Mouse (Mus musculus): ENCODE data around the gene Fscn2. TPM values are rescaled to one million over a fixed set of nuclear protein-coding genes. Genes with fewer than 3 reads are reported as not detected.

The Fscn2 gene
- under 1 TPM in 1 of 2 experiments, not detected in 1; 0.33 TPM for total RNA-seq (2021)
- long read RNA-seq, experiment 1, result 0 reads
- long read RNA-seq, experiment 2, partial matches to known transcripts, result 0 of 2 reads
- long read RNA-seq, experiment 2, other reads (novel, unspliced or antisense), result 1 of 2 reads

GRCm38 (mm10) chr11:120361295-120361694, at the start of gene Fscn2:
Gene Fscn2, plus strand, starts transcription at chr11:120361534.
- DNase-seq (ENCODE audit: low spot score in 2 of 2), result no peak

DNA sequence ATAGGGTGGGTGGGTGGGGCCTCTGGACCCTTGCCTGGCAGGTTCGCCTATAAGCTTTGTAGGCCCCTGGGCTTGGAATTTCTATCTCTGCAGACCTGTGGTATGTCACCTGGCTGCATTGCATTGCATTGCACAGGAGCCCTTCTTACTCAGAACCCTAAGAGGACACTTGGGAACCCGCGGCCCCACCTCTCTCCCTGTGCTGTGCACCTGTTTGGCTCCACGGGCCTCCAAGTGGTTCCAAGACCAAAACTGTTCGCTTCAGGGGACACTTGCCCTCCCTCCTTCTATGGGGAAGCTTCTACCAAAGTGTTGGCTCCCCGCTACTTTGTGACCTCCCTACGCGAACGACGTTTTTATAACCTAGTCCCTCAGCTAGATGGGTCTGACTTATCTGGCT, 49.8 kb upstream of the Fscn2 start:
- DNase-seq (ENCODE audit: low spot score in 2 of 2), result peak in 1 of 2 experiments; percentile 22

- DNase-seq (ENCODE audit: low spot score in 2 of 2), result no peak
Observed at GRCm38 (mm10) chr11:120312069-120312468, 49.3 kb upstream of the Fscn2 start.

DNA sequence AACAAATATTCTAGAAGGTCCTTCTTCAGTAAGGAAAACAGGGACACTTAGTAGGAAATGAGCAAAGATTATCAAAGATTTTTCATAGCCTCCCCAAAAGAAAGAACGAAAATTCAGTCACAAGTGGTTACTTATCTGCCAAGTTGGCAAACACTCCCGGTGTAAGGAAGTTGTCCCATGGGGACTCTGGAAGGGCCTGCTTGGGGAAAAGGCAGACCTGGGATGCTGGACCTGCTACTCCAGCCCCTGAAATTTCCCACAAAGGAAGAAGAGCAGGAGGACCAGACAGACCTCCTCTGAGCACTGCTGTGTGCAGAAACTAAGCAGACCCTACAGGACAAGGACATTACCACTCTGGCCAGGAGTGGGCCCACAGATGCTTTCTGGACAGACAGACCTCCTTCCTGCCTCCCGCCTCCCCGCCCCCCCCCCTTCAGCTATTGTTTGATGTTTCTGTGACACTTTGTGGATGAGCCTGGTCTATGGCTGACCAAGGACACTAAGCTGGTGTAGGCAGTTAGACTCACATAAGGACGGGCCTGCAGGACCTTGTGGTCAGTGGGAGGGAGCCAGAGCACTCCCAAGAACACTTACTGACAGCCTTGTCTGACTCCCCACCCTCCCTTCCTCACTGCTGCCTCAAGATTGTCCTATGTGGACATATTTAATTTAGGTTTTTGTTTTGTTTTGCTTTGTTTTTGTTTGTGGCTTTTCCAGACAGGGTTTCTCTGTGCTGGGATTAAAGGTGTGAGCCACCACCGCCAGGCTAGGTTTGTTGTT, 47.2 kb upstream of the Fscn2 start:
- no peak for DNase-seq (ENCODE audit: low spot score in 2 of 2)

DNA sequence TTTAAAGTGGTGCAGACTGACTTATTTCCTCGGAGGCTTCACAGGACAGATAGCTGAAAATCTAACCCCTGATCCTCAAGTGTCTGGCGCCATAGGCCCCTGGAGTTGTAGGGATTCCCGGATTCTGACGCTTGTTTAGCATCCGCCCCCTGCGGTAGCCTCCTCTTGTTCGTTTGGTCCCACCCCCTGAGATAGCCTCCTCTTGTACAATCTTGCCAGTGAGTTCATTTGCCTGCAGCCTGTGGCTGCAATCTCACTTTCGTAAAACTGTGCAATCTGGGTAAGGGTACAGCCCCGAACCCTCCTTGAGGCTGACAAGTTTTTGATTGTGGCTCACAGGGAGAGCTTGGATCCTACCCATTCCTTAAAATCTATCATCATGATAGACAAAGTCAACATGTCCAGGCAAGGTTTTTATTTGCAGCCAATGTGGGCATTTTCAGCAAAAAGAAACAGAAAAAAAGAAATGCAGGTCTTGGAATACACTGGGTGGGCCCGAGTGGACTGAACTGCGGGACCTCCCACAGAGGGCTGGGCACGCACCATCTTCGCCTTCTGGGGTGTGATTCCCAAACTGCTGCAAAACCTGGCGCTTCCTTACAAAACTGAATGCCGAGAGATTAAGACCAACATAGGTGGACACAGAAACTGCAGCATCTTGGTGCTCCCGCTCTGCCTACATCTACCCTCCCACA, 46.5 kb upstream of the Fscn2 start:
- peak in 1 of 2 experiments; percentile 14 for DNase-seq (ENCODE audit: low spot score in 2 of 2)

DNA sequence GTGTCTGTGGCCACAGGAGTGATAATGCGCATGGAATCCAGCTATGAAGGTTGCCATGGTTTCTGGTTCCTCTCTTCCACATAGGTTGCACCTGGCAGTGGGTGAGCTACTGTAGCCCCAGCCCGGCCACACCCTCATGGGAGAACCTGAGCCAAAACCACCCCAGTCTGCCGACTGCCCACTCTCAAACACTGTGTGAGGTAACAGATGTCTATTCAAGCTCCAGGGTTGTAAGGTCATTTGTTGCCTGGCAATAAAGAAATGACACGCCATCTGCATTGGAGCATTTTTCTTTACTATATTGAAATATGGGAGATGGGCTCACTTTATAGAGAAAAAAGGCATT, 45.9 kb upstream of the Fscn2 start:
- peak in 1 of 2 experiments; percentile 21 for DNase-seq (ENCODE audit: low spot score in 2 of 2)

GRCm38 (mm10) chr11:120315832-120316689, 45.3 kb upstream of the Fscn2 start:
- peak; percentile 80 to 84 for DNase-seq (ENCODE audit: low spot score in 2 of 2)

GRCm38 (mm10) chr11:120316690-120317254, 44.6 kb upstream of the Fscn2 start:
- no peak for DNase-seq (ENCODE audit: low spot score in 2 of 2)

GRCm38 (mm10) chr11:120317456-120317855, 43.9 kb upstream of the Fscn2 start:
- no peak for DNase-seq (ENCODE audit: low spot score in 2 of 2)

GRCm38 (mm10) chr11:120319310-120319709, 42.0 kb upstream of the Fscn2 start:
- DNase-seq (ENCODE audit: low spot score in 2 of 2), result no peak

- DNase-seq (ENCODE audit: low spot score in 2 of 2), result no peak
Observed at GRCm38 (mm10) chr11:120320156-120320555, 41.2 kb upstream of the Fscn2 start.

DNA sequence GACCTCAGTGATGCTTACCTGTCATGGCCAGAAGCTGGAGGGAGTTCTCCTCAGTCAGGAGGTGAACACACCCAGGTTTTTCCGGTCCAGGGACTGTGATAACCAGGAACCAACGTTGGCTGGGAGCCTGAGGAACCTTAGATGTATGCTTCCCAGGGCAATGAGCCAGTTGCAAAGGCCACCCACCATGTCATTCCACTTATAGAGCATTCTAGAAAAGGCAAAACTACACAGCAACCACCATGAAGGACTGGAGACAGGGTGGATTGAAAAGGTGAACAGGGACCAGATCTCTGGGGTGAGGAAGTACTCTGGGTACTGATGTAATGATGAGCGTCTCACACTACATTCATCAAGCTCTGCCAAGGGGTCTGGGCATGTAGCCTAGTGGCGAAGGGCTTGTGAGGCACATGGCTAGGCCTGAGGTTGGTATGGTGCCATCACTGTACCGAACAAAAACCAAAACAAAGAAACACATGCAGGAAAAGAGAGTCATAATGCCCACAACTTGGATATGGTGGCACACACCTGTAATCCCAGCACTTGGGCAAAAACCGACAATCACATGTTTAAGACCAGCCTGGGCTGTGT, 25.8 kb upstream of the Fscn2 start:
- DNase-seq (ENCODE audit: low spot score in 2 of 2), result no peak

- DNase-seq (ENCODE audit: low spot score in 2 of 2), result no peak
Observed at GRCm38 (mm10) chr11:120337447-120337846, 23.9 kb upstream of the Fscn2 start.

GRCm38 (mm10) chr11:120338786-120339185, 22.5 kb upstream of the Fscn2 start:
- DNase-seq (ENCODE audit: low spot score in 2 of 2), result no peak

DNA sequence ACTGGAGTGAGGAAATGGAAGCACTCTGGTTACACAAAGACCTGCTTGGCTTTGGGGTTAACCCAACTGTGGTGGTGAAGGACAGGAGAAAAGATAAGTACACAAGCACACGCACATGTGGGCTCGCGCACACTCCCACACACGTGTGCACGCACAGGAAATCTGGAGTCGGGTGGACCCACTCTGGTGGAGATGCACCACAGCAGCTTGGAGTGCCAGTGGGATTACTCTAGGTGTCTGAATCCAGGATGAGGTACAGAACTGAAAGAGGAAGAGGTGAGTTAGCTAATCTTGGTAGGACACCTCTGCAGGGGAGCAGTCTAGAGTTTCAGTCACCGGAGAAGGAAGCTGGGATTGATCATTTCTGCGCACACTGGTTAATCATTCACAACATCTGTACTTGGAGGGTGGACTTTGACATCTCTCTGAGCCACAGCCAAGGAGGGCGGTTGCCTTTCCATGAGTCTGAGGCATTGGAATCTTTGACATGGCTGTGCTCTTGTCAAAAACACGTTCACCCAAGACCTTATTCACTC, 21.3 kb upstream of the Fscn2 start:
- DNase-seq (ENCODE audit: low spot score in 2 of 2), result no peak

DNA sequence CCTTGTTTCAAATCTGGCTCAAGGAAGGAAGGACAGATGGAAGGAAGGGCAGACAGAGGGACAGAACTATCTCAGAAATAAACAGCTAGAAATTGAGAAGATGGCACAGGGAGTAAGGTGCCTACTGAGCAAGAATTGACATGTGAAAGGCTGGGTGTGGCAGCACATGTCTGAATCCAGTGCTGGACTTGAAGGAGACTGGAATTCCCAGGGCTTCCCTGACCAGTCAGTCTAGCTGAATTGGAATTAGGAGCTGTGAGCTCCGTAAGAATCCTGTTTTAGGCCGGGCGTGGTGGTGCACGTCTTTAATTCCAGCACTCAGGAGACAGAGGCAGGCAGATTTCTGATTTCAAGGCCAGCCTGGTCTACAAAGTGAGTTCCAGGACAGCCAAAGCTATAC, 19.7 kb upstream of the Fscn2 start:
- DNase-seq (ENCODE audit: low spot score in 2 of 2), result no peak

DNA sequence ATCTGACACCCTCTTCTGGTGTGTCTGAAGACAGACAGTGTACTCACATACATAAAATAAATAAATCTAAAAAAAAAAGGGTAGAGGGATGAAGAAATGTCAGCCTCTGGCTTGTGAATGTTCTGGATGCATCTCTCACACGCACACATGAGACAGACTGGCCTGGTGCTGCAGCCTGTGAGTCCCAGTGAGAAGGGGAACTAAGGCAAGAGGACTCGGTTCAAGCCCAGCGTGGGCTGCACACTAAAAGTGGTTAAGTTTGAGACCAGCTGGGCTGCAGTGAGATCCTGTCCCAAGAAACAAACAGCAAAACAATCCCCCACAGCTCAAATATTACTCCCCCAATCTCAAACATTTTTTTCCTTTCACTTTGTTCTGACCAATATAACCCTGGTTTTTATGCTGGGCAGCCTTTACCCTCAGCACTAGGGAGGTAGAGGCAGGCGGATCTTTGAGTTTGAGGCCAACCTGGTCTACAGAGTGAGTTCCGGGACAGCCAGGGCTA, 18.6 kb upstream of the Fscn2 start:
- no peak for DNase-seq (ENCODE audit: low spot score in 2 of 2)

- DNase-seq (ENCODE audit: low spot score in 2 of 2), result peak in 1 of 2 experiments; percentile 18
Observed at GRCm38 (mm10) chr11:120343519-120344309, 17.6 kb upstream of the Fscn2 start.

- DNase-seq (ENCODE audit: low spot score in 2 of 2), result peak in 1 of 2 experiments; percentile 21
Observed at GRCm38 (mm10) chr11:120344310-120344920, 16.9 kb upstream of the Fscn2 start.

Data from adrenal gland, adult 18-20 months (tissue).